Mouse (Mus musculus) kidney, postnatal 25 days (tissue): ENCODE measurements around the gene Mfsd4b3.
"Not testable (repeated sequence)": the region's sequence is repeated elsewhere in the genome, so short reads cannot be mapped to it uniquely, and the experiment has no call there.

Experiments used
- DNase-seq, 2 experiments: peaks; one replicate each; pipeline ENCODE4 v3.0.0; 2021; ENCODE audit warnings: mixed read lengths in 2 of 2

Mfsd4b3 gene

DNA sequence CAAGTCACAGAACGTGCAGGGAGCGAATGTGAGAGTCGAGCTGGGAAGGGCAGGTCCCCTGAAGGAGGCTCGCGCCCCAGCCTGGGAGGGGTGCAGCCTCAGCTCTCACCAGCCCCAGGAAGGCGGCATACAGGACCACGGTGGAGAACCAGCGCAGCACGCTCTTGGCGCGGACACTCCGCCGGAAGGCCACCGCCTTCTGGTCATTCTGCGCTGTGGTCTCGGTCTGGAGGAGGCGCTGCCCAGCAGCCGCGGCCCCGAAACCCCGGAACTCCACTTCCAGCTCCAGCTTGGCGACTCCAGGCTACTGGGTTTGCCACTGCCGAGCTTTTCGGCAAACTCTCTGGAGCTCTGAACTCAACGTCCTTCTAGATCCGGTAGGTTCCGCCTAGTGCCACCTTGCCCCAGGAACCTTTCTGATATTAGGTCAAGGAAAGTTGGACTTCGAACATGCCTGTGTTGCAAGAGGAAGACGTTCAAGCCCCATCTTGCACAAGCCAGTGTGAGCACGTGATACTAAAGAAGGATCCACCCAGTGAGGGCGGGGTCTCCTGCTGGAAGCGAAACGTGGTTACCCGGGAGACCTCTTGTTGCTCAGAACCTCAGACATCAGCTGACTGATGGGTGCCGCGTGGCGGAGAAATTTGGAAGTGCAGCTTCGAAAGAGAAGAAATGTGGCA lies at the start of gene Mfsd4b3:
Mfsd4b3 (minus strand) TSS at position 393 of the 680 bp plus-strand sequence.
- peak; percentile 99 for DNase-seq

DNA sequence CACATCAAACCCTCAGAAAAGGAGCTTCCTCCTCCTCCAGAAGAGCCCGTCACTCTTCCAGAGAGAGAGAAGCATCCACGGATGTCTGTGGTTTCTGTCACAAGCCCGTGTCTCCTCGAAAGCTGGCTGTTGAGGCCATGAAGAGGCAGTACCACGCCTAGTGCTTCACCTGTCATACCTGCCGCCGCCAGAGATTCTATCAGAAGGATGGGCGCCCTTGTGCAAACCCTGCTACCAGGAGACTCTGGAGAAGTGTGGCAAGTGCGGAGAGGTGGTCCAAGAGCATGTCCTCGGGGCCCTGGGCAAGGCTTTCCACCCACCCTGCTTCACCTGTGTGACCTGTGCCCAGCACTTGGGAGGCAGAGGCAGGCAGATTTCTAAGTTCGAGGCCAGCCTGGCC lies 49.6 kb upstream of the Mfsd4b3 start:
- no peak for DNase-seq

DNA sequence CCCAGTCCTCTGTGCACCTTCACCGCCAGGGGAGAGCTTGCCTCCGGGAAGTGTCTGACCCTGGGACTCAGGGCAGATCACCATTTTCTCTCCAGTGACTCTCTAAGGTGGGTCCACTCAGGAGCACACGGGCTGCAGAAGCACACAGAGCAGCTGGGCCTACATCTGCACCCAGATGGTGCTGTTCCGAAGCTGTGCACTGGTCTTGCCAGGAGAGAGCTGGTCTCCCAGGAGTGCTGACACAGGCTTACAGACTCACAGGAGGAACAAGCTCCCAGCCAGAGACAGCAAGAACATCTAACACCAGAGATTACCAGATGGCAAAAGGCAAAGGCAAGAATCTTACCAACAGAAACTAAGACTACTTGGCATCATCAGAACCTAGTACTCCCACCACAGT lies 48.9 kb upstream of the Mfsd4b3 start:
- not testable (repeated sequence) for DNase-seq

DNA sequence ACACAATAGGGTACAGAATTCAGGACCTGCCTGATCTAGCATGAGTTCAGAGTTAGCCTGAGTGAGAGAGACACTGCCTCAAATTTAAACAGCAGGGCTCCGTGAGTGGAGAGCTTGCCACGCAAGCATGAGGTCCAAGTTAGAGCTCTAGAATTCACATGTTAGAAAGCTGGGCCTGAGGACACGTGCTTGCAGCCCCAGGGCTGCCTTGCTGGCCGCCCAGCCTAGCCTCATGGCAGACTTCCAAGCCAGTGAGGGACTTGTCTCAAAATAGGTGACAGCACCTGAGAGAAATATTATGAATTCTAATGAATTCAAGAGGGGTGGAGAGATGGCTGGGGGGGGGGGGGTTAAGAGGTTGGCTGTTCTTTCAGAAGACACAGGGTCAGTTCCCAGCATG lies 48.0 kb upstream of the Mfsd4b3 start:
- peak; percentile 43 to 65 for DNase-seq

DNA sequence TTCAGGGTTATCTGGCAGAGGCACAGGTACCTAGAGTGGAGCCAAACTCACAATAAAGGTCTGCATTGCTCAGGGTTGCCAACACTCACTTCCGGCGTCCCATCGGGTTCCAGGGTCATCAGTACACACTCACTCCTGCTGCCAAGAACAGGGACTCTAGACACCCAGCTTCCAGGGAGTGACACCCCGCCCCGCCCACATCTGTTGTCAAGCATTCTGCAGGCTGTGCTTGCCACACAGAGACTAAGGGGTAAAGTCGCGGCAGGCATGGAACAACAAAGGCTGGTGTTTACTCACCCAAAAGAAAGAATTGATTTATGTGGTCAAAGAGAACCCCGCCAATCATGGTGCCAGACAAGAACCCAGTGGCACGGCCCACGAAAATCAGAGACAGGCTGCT lies 47.0 kb upstream of the Mfsd4b3 start:
- peak in 1 of 2 experiments; percentile 51 for DNase-seq

DNA sequence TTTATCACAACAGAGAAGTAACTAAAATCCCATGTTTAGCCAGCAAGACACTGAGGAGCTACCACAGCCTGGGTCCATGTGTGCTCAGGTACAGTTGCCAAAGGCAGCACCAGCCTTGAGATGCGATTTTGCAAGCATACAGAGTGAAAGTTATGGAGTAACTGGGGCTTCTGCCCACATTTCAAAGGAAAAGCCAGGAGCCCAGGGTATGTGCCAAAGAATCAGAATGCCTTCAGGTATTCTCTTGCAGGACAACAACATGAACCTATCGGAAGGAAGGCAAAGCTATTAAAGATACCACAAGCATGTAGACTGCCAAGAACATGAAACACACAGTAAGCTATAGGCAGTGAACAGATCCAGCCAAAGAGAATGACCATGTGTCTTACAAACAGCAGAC lies 40.8 kb upstream of the Mfsd4b3 start:
- no peak for DNase-seq

DNA sequence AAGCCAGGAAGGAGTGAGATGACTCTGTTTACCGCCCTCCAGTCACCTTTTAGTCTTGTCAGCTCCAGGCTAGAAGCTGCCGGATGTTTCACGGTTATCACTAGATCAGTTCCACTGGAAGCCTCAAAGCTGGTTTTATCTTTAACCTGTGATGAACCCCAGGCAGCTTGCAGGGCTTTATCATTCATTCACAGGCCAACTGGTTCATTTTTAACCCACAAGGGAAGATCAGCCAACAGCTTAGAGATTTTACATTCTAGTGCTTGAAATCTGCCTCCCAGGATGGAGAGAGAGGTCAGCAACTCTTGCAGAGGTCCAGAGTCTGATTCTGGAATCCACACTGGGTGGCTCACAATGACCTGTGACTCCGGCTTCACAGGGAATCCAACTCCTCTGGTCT lies 31.2 kb upstream of the Mfsd4b3 start:
- DNase-seq: peak; percentile 55 to 85

DNA sequence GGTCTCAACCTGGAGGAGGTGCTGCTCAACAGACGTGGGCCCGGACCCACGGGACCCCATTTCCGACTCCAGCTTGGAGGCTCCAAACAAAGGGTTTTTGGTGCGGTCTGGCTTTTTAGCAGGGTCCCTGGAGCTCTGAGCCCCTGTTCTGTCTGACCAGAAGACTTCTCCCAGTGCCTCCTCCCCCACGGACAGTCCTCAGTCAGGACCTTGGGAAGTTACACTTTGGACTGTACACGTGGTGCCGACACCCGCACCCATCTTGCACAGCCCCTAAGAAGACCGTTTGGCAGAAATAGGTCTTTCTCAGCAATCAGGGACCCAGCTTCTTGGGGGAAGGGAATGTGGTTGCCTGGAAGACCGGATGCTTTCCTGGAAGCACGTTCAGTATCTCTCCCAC lies 26.5 kb upstream of the Mfsd4b3 start, which contains the start of gene Mfsd4b5:
Mfsd4b5 (minus strand) TSS at position 181 of the 400 bp plus-strand sequence.
- peak; percentile 80 to 91 for DNase-seq

DNA sequence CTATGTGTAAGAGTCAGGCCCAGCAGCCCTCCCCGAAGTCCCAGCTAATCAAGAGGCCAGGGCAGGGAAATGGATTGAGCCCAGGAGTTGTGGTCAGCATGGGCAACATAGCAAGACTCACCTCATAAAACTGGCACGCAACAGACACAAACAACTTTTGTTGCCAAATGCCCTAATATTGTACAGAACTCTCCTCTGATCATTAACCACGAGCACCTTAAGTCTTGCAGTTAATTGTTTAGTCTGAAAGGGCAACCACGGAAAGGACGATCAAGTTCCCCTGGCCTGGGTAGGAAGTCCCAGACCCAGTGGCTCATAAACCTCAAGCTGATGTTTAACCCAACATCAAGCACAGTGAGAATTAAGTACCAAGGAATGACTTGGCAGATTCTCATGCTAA lies 22.7 kb upstream of the Mfsd4b3 start:
- peak; percentile 74 to 90 for DNase-seq

DNA sequence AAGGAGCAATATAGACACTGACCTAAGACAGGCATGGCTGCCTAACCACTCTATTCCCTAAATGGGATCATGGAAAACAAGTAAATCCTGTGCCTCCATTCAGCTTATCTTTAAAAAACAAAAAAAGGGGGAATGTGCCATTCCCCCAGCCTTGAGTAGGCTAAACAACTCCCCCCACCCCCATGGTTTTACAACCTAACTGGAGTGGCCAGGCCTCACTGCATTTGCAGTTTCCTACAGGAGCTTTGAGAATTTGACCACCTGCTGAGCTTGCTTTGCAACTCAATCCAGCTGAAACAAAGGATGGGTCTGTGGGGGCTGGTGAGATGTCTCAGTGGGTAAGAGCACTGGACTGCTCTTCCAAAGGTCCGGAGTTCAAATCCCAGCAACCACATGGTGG lies 18.3 kb upstream of the Mfsd4b3 start:
- DNase-seq: no peak

DNA sequence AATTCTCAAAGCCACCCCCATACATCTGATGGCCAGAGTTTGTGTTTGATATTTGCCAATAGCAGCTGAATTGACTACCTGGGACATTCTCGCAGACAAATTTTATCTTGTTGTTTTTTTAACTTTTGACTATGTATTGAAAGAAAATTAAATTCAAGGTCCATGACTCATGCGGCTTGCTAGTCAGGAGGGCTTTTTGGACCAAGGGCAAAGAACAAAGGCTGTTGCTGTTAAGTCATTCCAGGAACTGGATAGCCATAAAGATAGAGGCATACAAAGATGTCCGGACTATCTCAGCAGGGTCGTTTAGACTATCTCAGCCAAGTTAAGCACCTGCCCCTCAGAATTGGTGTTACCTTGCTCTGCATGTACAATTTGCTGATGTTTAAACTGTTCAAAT lies 17.4 kb upstream of the Mfsd4b3 start:
- DNase-seq: no peak

DNA sequence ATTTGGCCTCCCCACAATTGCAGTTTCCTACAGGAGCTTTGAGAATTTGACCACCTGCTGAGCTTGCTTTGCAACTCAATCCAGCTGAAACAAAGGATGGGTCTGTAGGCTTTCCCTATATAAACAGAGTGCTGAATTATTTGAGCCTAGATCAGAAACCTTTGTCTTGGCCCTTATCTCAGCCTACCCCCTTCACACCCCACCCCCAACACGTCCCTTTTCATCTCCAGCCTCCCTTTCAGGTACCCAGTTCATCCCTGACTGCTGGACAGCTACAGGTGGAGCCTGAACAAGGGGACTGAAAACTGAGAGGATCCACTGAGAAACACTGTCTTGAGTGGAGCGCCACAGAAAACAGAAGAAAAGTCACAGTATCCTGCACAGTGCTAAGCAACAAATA lies 15.8 kb upstream of the Mfsd4b3 start:
- no peak for DNase-seq

DNA sequence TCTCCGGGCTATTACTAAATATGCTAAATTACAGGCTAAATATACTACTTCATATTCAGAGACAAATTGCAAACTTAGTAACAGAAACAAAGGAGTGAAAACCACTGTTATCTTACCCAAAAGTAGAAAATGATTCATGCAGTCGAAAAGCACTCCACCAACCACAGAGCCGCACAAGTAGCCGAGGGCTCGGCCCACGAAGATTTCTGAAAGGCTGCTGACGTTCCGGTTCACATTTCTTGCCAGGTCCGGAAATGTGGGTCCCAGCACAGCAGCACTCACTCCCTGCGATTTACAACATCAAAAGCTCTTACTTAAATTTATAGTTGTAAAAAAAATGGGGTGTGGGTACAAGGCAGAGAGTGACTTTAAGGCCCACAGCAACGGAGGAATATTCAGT lies 15.0 kb upstream of the Mfsd4b3 start:
- DNase-seq: no peak

DNA sequence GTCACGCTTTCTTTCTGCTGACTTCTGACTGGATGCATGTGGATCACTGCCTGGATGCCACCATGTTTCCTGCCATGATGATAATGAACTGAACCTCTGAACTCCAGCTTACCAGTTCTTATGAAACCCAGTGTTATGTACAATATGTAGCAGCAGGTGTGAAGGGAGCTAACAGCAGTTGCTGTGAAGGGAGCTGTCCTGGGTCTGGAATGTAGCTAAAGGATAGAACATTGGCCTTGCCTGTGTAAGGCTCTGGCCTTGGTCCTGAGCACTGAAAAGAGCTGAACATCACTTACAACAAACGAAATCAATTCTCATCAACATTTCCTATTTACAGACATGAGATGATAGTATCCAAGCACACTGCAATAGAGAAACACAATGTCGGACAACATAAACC lies 7.6 kb upstream of the Mfsd4b3 start:
- no peak for DNase-seq

DNA sequence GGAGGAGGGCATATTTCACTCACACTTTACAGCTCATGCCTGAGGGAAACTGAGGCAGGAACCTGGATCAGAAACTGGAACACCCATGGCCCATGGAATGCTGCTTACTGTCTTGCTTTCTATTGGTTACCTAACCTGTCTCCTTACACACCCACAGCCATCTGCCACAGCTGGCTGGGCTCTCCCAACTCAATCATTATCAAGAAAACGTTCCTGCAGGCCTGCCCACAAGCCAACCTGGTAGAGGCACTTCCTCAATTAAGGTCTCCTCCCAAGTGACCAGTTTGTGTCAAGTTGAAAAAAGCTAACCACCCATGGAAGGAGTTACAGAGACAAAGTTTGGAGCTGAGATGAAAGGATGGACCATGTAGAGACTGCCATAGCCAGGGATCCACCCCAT lies 2.0 kb upstream of the Mfsd4b3 start:
- no peak for DNase-seq

DNA sequence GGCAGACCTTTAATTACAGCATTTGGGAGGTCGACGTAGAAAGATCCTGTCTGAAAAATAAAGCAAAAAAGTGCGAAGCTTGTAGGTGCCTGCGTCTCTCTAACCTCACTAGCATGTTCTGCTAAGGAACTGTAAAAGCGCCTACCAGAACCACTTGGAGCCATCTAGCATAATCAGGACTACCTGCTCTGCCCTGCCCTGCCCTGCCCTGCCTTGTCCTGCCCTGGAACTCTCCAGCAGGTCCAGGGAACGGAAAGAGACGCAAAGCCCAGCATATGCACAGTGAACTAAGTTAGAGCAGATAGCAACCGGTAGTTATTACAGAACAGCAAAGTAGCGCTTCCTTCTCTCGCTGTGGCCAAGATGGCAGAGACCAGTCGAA lies 479 bp upstream of the Mfsd4b3 start:
- no peak for DNase-seq

DNA sequence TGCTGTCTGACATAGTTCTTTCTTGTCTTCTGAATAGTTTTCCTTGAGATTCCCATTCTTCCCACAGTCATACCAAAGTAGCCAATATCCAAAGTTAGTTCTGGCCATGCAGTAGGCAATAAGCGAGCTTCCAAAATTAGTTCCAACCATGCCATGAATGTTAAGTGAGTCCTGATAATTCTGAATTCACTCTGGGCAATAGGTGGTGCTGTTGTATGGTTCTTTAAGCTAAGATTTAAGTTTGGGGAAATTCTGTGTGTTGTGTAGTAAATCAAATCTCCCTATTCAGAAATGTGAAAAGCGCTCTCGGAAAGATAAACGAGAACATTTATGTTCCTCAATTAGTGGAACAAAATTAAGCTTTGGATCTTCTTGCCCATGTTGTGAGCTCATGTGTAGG lies 1.7 kb downstream of the Mfsd4b3 start:
- no peak for DNase-seq

DNA sequence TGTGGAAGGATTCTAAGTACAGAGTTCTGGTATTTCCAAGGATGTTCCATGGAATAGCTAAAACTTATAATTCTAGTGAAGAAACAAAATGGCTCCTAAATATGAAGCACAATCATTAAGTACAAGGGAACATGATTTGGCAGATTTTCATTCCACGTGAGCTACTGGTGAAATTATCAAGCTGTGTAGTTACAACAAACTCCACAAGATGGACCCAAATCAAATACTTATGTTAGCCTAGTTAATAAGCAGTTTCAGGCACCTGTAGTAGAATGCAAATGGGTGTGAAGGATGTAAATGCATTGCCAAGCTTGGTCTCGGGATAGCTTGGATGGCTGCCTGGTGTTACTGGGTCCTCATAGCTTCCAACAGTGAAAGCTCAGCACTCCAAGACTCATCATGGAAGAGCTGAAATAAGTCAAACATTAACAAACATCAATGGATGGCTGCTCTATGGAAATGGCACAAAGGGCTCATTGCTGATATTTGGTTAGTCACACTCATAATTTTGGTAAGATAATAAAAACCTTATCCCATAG lies 3.5 kb downstream of the Mfsd4b3 start:
- peak; percentile 66 to 69 for DNase-seq

DNA sequence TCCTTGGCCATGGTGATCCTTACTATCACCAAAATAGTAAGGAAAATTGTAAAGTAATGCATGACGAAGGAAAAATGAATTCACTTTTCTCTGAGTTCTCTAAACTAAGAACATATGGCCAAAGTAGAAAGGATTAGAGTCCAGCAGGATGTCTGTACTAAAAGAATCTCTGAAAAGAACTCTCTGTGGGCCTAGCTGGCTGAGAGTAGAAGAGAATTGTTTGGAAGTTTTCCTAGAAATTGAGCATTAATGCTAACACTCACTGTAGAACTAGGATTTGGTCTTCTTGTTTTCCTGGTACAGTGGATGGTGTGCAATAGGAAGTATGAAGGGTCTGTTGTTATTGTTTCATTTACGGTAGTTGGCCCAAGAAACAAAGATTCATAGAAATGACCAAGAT lies 4.8 kb downstream of the Mfsd4b3 start:
- DNase-seq: no peak

DNA sequence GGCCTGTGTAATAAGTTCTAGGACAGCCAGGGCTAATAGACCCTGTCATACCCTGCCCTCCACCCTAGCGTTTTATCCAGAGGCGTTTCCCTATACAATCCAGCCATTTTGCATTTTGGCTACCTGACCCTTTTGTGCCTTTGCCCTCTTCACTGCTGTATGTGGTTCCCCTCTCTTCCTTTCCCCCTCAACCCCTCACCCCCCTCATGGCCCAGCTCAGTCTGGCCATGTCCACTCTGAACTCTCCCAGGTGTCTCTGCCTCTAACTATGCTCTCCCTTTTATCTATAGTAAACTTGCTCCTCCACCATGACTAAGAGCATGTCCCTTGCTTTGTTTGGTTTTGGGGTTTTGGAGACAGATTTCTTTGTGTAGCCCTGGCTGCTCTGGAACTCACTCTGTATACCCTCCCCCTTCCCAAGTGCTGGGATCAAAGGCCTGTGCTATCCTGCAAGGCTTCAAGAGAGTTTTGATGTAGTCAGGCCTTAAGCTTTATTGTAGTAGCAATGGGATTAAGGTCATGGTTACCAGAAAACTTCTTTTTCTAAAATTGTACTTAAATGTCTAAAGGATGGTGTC lies 10.5 kb downstream of the Mfsd4b3 start:
- DNase-seq: no peak

DNA sequence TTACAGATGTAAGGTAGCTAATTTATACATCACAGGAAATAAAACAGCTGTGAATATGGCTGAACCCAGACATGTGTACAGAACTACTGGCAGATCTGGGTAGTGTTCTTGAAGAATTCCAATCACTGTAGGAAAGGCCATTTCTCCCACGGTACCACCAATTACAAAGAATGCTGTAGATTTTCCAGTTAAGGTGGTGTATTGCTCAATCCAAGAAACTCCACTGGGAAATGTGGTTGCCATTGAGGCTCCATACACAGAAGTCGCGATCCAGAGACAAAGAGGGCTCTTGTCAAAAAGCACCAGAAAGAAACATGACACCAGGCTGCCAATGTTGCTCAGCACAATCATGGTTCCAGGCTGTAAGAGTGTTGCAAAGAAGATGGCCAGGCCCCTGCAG lies 12.8 kb downstream of the Mfsd4b3 start:
- DNase-seq: not testable (repeated sequence)

DNA sequence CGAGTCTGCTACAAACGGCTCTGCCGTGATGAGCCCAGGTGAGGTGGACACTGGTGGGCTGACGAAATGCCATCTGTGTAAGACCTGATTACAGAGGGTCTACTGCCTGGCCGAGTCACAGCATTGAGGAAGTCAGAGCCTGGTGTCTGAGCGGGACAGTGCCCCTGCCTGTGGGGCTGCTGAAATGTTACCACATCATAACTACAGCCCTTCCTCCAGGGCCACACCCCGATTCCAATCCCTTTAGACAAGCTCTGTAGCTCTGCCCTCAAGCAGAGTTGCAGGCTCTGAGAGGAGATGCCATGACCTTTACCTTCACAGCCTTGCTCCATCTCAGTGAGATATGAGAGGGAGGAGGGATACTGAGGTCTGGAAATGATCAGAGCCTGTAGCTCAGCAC lies 23.4 kb downstream of the Mfsd4b3 start:
- DNase-seq: no peak

DNA sequence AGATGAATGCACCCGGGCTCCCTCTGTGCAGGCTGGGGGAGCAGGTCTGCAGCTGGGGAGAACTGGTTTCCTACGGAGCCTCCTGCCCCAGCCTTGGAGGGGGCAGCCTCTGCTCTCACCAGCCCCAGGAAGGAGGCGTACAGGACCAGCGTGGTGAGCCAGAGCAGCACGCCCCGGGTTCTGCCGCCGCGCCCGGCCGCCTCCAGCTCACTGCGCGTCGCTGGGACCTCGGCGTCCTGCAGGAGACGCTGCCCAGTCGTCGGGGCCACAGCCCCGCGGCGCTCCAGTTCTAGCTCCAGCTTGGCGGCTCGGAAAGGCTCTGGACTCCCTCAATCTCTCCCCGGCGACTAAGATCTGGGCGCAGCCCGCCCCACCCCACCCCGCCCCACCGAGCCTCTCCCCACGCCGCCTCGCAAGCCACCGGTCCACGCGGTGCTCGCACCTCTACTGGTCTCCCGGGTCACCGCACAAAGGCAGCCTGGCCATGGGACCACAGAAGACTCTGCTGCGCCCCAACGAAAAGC lies 33.3 kb downstream of the Mfsd4b3 start, which contains the start of gene Mfsd4b2:
Mfsd4b2 (minus strand) TSS at position 308 of the 524 bp plus-strand sequence.
- peak in 1 of 2 experiments; percentile 23 for DNase-seq

DNA sequence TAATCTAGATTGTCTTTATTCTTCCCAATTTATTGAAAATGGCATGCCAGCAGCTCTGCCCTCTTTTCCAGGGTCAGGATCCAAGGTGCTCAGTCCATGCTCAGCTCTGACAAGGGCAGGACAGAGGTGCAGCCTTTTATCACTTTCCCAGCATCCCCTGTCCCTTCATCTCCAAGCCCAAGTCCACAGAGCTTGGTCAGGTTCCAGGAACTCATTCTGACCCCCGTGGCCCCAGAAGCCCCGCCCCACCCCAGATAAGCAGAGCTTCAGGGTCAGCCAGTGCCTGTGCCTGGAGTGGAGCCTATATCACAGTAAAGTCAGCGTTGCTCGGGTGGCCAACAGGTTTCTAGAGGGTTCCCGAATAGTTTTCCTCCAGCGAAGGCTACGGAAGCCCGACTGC lies 35.4 kb downstream of the Mfsd4b3 start:
- DNase-seq: not testable (repeated sequence)
